Mouse (Mus musculus): Measurements from ENCODE around the gene Fbh1.

Fbh1 gene

GRCm38 (mm10) chr2:11718573-11718972 lies 58.8 kb downstream of the Fbh1 start:
- DNase-seq, result no peak

GRCm38 (mm10) chr2:11714535-11714934 lies 62.8 kb downstream of the Fbh1 start:
- no peak for DNase-seq

- no peak for DNase-seq
These were observed 64.4 kb downstream of the Fbh1 start for GRCm38 (mm10) chr2:11713021-11713420.

GRCm38 (mm10) chr2:11712483-11712990 lies 64.8 kb downstream of the Fbh1 start:
- DNase-seq, result no peak

- peak; percentile 39 for DNase-seq
These were observed 67.3 kb downstream of the Fbh1 start for GRCm38 (mm10) chr2:11710101-11710500.

GRCm38 (mm10) chr2:11708538-11708937 lies 68.8 kb downstream of the Fbh1 start:
- no peak for DNase-seq

GRCm38 (mm10) chr2:11706746-11707065 lies 70.7 kb downstream of the Fbh1 start:
- DNase-seq, result no peak

GRCm38 (mm10) chr2:11706030-11706745 lies 71.2 kb downstream of the Fbh1 start:
- peak; percentile 14 for DNase-seq

- DNase-seq, result peak; percentile 63
These were observed 72.0 kb downstream of the Fbh1 start, which contains the start of gene Il15ra for GRCm38 (mm10) chr2:11705201-11706025. TSS of gene Il15ra (plus strand) at chr2:11705290.

- no peak for DNase-seq
These were observed 77.5 kb downstream of the Fbh1 start for GRCm38 (mm10) chr2:11699905-11700304.

- no peak for DNase-seq
These were observed 78.4 kb downstream of the Fbh1 start for GRCm38 (mm10) chr2:11698994-11699393.

GRCm38 (mm10) chr2:11695867-11696266 lies 81.5 kb downstream of the Fbh1 start:
- no peak for DNase-seq

GRCm38 (mm10) chr2:11694104-11694503 lies 83.3 kb downstream of the Fbh1 start:
- no peak for DNase-seq

- no peak for DNase-seq
These were observed 84.0 kb downstream of the Fbh1 start for GRCm38 (mm10) chr2:11693352-11693751.
